Mouse (Mus musculus) intestine, postnatal 0 days (tissue): ENCODE measurements around the gene Cd44. TPM values are rescaled to one million over a fixed set of nuclear protein-coding genes. Genes with fewer than 3 reads are reported as not detected.

Source experiments
- ATAC-seq: fragments of 200-750 bp; cut with Nextera tagmentation; 2 replicates; pipeline ENCODE4 v1.8.0; 2017; ENCODE audit warnings: mild to moderate bottlenecking, moderate TSS enrichment, moderate library complexity
- H3K27ac ChIP-seq: fragments of 300-500 bp; sonication (generic); 2 replicates; pipeline ENCODE4 v1.5.1; 2014; ENCODE audit warnings: mild to moderate bottlenecking, low read depth, low read length, moderate library complexity
- H3K27me3 ChIP-seq: fragments of 300-500 bp; sonication (generic); replicated peaks from 2 replicates; pipeline ENCODE4 v1.6.1; 2014; ENCODE audit warnings: low read length, mixed read lengths; ENCODE audit not compliant: control insufficient read depth, insufficient read depth
- H3K36me3 ChIP-seq: fragments of 300-500 bp; sonication (generic); 2 replicates; pipeline ENCODE4 v1.6.1; 2014; ENCODE audit warnings: mild to moderate bottlenecking, moderate library complexity; ENCODE audit not compliant: control insufficient read depth, insufficient read depth
- H3K4me1 ChIP-seq: fragments of 300-500 bp; sonication (generic); replicated peaks from 2 replicates; pipeline ENCODE4 v1.6.1; 2014; ENCODE audit warnings: antibody characterized with exemption, low read length, mixed read lengths; ENCODE audit not compliant: control insufficient read depth, insufficient read depth
- H3K4me2 ChIP-seq: fragments of 300-500 bp; sonication (generic); replicated peaks from 2 replicates; pipeline ENCODE4 v1.6.1; 2014; ENCODE audit warnings: low read depth, mild to moderate bottlenecking, moderate library complexity
- H3K4me3 ChIP-seq: fragments of 300-500 bp; sonication (generic); 2 replicates; pipeline ENCODE4 v1.5.1; 2014; ENCODE audit warnings: low read depth, low read length
- H3K9ac ChIP-seq: fragments of 300-500 bp; sonication (generic); 2 replicates; pipeline ENCODE4 v1.6.1; 2014; ENCODE audit warnings: mild to moderate bottlenecking, low read depth, low read length
- H3K9me3 ChIP-seq: fragments of 300-500 bp; sonication (generic); 2 replicates; pipeline ENCODE4 v1.6.1; 2016; ENCODE audit warnings: mixed run types; ENCODE audit not compliant: control insufficient read depth
- CTCF ChIP-seq: sonication (generic); IDR thresholded peaks from 2 replicates; pipeline ENCODE4 v1.5.1; 2016; ENCODE audit warnings: low read depth, mild to moderate bottlenecking, control low read depth, antibody characterized with exemption, moderate library complexity
- WGBS: fragments of 180-500 bp; shearing (Covaris S2); extraction: QIAGEN DNeasy Blood & Tissue Kit; methylation state at CpG from one replicate; pipeline ENCODE4 v1.1.7; 2014; 5-methylcytosine and 5-hydroxymethylcytosine counted together
- polyA plus RNA-seq: library from polyadenylated mRNA; unstranded; fragments of >200 nt; fragmentation: Nextera tagmentation; extraction: Ambion mirVana; gene quantifications from 2 replicates; pipeline ENCODE4 v1.2.1, GENCODE M21; 2015

The Cd44 gene
- polyA plus RNA-seq, 1 experiment from 2014 or later, result 10.6 TPM

DNA sequence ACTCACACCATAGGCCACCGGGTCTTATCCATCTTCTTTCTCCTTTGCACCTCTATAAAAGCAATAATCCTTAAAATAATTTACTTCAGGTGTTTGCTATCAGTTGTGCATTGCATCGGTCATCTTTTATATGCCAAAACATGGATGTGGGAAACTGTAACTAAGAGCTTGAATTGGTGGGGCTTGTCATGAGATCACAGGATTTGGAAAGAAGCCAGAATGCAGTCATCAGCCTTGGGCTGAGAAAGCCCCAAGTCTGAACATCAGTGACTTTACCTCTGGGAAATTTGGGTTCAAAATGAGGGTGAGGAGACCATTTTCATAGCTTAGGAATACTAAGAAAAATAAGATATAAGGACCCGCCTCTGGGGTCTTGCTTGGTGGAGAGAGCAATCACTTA lies 4.1 kb upstream of the Cd44 start:
- no peak for ATAC-seq
- no peaks in the 10 kb centered on the region for H3K36me3 ChIP-seq
- no peak overlapping the region for H3K4me2 ChIP-seq
- no peaks in the 10 kb centered on the region for H3K27me3 ChIP-seq
- no peak overlapping the region for H3K27ac ChIP-seq
- no peaks in the 10 kb centered on the region for H3K9me3 ChIP-seq
- WGBS, result 67% methylated on average over 3 of the region's 3 CpGs
- H3K4me1 ChIP-seq, result no peaks in the 10 kb centered on the region
- no peak for TF ChIP-seq CTCF
- H3K9ac ChIP-seq, result no peak overlapping the region
- no peak overlapping the region for H3K4me3 ChIP-seq

GRCm38 (mm10) chr2:102901828-102902223 lies 361 bp upstream of the Cd44 start:
- H3K27ac ChIP-seq, result no peak overlapping the region
- H3K27me3 ChIP-seq, result no peaks in the 10 kb centered on the region
- no peaks in the 10 kb centered on the region for H3K36me3 ChIP-seq
- H3K4me2 ChIP-seq, result peak overlapping the region; percentile 85
- H3K4me1 ChIP-seq, result no peaks in the 10 kb centered on the region
- H3K9ac ChIP-seq, result 0 out of 2 replicates have a peak overlapping the region, but pooled peaks have one; percentile 48
- H3K9me3 ChIP-seq, result no peaks in the 10 kb centered on the region
- peak overlapping the region; percentile 54 for H3K4me3 ChIP-seq
- TF ChIP-seq CTCF, result no peak
- 18% methylated on average over 3 of the region's 3 CpGs for WGBS
- ATAC-seq, result no peak

DNA sequence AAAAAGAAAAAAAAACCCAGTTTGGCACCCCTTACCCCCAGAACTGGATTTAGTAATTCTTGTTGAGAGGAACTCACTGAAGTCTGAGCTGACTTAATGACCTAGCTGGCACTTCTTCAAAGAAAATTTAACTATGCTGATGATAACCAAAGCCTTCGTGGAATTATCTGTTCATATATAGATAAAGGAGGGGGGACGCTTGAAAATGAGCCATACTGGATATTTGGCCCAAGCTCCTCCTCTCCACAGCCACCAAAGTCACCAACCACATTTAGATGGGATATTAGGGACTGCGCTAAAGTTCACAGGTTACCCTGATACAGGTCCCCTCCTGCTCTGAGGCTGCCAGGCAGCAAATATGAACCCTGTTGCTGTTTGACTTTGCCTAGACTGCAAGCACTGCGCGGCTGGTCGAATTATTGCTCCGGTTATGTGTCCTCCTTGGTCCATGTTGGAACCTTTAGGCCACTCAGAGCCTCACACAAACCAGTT lies 1.2 kb downstream of the Cd44 start:
- Histone ChIP-seq H3K9me3 (no peaks in the 10 kb centered on the region), H3K27me3 (no peaks in the 10 kb centered on the region), H3K4me3 (peak overlapping the region; percentile 54), H3K4me2 (peak overlapping the region; percentile 85), H3K36me3 (no peaks in the 10 kb centered on the region), H3K27ac (no peak overlapping the region), H3K4me1 (no peaks in the 10 kb centered on the region), H3K9ac (0 out of 2 replicates have a peak overlapping the region, but pooled peaks have one; percentile 48)
- no peak for ATAC-seq
- TF ChIP-seq CTCF, result no peak
- WGBS, result 40% methylated on average over 7 of the region's 7 CpGs

DNA sequence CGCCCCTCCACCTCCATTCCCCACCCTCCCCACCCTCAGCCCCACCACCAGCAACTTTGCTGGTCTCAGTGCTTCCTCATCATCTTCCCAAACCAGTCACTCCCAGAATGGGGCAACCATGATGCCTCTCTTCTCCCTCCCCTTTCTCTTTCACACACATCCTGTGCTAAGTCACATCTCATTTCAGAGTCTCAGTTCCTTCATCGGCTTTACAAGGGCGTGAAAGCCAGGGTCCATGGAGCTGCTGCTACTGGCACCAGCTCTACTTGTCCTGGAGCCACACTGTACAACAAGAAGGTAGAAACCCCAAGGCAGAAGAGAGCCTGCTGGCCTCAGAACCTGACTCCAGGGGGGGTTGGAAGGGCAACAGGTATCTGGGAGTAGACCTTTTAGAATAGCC lies 2.2 kb downstream of the Cd44 start:
- Histone ChIP-seq H3K4me3 (peak overlapping the region; percentile 54; the same call in 1 of the 2 replicates), H3K27me3 (no peaks in the 10 kb centered on the region), H3K4me1 (no peaks in the 10 kb centered on the region), H3K27ac (no peak overlapping the region), H3K9me3 (no peaks in the 10 kb centered on the region), H3K36me3 (no peaks in the 10 kb centered on the region), H3K9ac (no peak overlapping the region), H3K4me2 (peak overlapping the region; percentile 85)
- TF ChIP-seq CTCF, result no peak
- 64% methylated on average over 3 of the region's 3 CpGs for WGBS
- ATAC-seq, result no peak

- Histone ChIP-seq H3K36me3 (no peaks in the 10 kb centered on the region), H3K4me1 (no peaks in the 10 kb centered on the region), H3K27ac (no peak overlapping the region), H3K9ac (no peak overlapping the region), H3K4me2 (peak overlapping the region; percentile 85), H3K9me3 (no peaks in the 10 kb centered on the region), H3K27me3 (no peaks in the 10 kb centered on the region), H3K4me3 (no peak overlapping the region)
- no peak for ATAC-seq
- WGBS, result 71% methylated on average over 3 of the region's 3 CpGs
- TF ChIP-seq CTCF, result no peak
These were observed 2.9 kb downstream of the Cd44 start for GRCm38 (mm10) chr2:102898585-102898984.

DNA sequence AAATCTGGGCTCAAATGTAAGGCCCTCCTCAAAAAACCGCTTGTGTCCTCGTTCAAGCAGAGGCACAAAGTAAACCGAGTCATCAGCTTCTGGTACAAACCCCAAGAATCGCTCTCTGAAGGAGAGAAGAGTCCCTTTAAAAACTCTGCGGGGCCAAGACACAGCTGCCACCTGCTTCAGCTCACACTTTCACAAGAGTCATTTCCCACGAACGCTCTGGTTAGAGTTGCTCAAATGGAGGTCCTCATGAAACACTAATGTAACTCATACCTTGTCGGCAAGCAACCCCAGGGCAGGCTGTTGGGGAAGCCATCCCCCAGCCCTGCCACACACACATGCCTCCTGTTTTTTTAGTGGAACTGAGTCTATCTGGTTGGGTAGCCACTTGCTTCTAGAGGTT lies 5.3 kb downstream of the Cd44 start:
- Histone ChIP-seq H3K9ac (no peak overlapping the region), H3K27ac (no peak overlapping the region), H3K4me2 (no peak overlapping the region), H3K4me1 (no peaks in the 10 kb centered on the region), H3K4me3 (no peak overlapping the region), H3K9me3 (no peaks in the 10 kb centered on the region), H3K36me3 (no peaks in the 10 kb centered on the region), H3K27me3 (no peaks in the 10 kb centered on the region)
- ATAC-seq, result no peak
- no peak for TF ChIP-seq CTCF
- WGBS, result 76% methylated on average over 8 of the region's 8 CpGs

DNA sequence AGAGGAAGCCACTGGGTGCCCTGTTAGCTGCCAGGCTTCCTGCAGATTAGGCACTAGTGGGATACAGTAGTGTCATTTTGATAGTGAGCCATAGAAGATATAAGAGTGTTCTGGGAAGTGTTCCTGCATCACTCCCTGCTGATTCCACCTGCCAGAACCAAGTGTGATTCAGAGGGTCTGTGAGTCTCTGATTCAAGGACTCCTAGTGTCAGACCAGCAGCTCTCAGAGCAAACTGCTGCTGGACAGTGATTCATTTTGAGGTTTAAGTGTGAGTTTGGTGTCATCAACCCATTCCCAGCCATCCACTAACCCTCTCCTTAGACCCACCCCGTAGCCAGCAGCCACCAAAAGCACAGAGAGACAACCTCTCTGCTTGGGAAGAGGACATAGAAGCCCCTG lies 6.3 kb downstream of the Cd44 start:
- H3K4me1 ChIP-seq, result no peaks in the 10 kb centered on the region
- WGBS, result 80% methylated on average over 1 of the region's 1 CpGs
- no peak overlapping the region for H3K4me3 ChIP-seq
- no peak overlapping the region for H3K4me2 ChIP-seq
- no peak for TF ChIP-seq CTCF
- no peak for ATAC-seq
- no peaks in the 10 kb centered on the region for H3K9me3 ChIP-seq
- H3K27me3 ChIP-seq, result no peaks in the 10 kb centered on the region
- no peaks in the 10 kb centered on the region for H3K36me3 ChIP-seq
- H3K9ac ChIP-seq, result no peak overlapping the region
- H3K27ac ChIP-seq, result no peak overlapping the region
